Mouse (Mus musculus) liver, embryonic 12.5 days (tissue): ENCODE data around the gene Srgap2. TPM values are rescaled to one million over a fixed set of nuclear protein-coding genes. Genes with fewer than 3 reads are reported as not detected.

Experiments
- ATAC-seq: fragments of 200-750 bp; cut with Nextera tagmentation; 2 replicates; pipeline ENCODE4 v1.8.0; 2017; ENCODE audit warnings: moderate number of reproducible peaks, mild to moderate bottlenecking, moderate library complexity
- H3K27ac ChIP-seq: fragments of 300-500 bp; sonication (generic); 2 replicates; pipeline ENCODE4 v1.5.1; 2016; ENCODE audit warnings: mild to moderate bottlenecking
- H3K27me3 ChIP-seq: fragments of 300-500 bp; sonication (generic); replicated peaks from 2 replicates; pipeline ENCODE4 v1.6.1; 2016; ENCODE audit warnings: mild to moderate bottlenecking, moderate library complexity
- H3K36me3 ChIP-seq: fragments of 300-500 bp; sonication (generic); 2 replicates; pipeline ENCODE4 v1.6.1; 2016; ENCODE audit warnings: mild to moderate bottlenecking, moderate library complexity
- H3K4me1 ChIP-seq: fragments of 300-500 bp; sonication (generic); 2 replicates; pipeline ENCODE4 v1.6.1; 2016
- H3K4me2 ChIP-seq: fragments of 300-500 bp; sonication (generic); 2 replicates; pipeline ENCODE4 v1.6.1; 2016; ENCODE audit warnings: mild to moderate bottlenecking, moderate library complexity
- H3K4me3 ChIP-seq: fragments of 300-500 bp; sonication (generic); 2 replicates; pipeline ENCODE4 v1.5.1; 2016; ENCODE audit warnings: mild to moderate bottlenecking, moderate library complexity
- H3K9ac ChIP-seq: fragments of 300-500 bp; sonication (generic); 2 replicates; pipeline ENCODE4 v1.6.1; 2016; ENCODE audit warnings: mild to moderate bottlenecking, moderate library complexity
- H3K9me3 ChIP-seq: fragments of 300-500 bp; sonication (generic); replicated peaks from 2 replicates; pipeline ENCODE4 v1.6.1; 2016; ENCODE audit warnings: mild to moderate bottlenecking, moderate library complexity
- WGBS: fragments of 180-500 bp; shearing (Covaris S2); methylation state at CpG from one replicate; pipeline ENCODE4 v1.1.7; 2016; ENCODE audit not compliant: insufficient replicate concordance; 5-methylcytosine and 5-hydroxymethylcytosine counted together
- microRNA-seq: library from miRNA; unstranded; fragments of <30 nt; microRNA quantifications from one replicate; pipeline ENCODE4, GENCODE M21; 2017
- polyA plus RNA-seq: library from polyadenylated mRNA; unstranded; fragments of >200 nt; fragmentation: Nextera tagmentation; extraction: Ambion mirVana; gene quantifications from 2 replicates; pipeline ENCODE4 v1.2.1, GENCODE M21; 2016

Gene Srgap2
- polyA plus RNA-seq, 1 experiment from 2014 or later: 5.8 TPM

GRCm38 (mm10) chr1:131238931-131239381 is 288.2 kb downstream of the Srgap2 start:
- Histone ChIP-seq H3K27ac (no peak overlapping the region), H3K4me3 (no peak overlapping the region)

GRCm38 (mm10) chr1:131236077-131236476 is 291.1 kb downstream of the Srgap2 start:
- H3K9ac ChIP-seq: no peak overlapping the region
- no peaks in the 10 kb centered on the region for H3K4me1 ChIP-seq
- no peak overlapping the region for H3K4me3 ChIP-seq
- no peak overlapping the region for H3K4me2 ChIP-seq
- H3K27ac ChIP-seq: no peak overlapping the region
- peaks cover 74% of the 10 kb centered on the region for H3K27me3 ChIP-seq
- ATAC-seq: no peak
- WGBS: 40% methylated on average over 7 of the region's 7 CpGs
- H3K36me3 ChIP-seq: no peaks in the 10 kb centered on the region
- no peaks in the 10 kb centered on the region for H3K9me3 ChIP-seq

More at GRCm38 (mm10) chr1:131238931-131239381, 288.2 kb downstream of the Srgap2 start:
- no peak overlapping the region for H3K4me2 ChIP-seq
- no peaks in the 10 kb centered on the region for H3K9me3 ChIP-seq
- peaks cover 86% of the 10 kb centered on the region for H3K27me3 ChIP-seq
- no peaks in the 10 kb centered on the region for H3K36me3 ChIP-seq
- H3K4me1 ChIP-seq: no peaks in the 10 kb centered on the region
- 54% methylated on average over 8 of the region's 8 CpGs for WGBS
- ATAC-seq: 0 out of 2 replicates have a peak, but pooled peaks have one; percentile 20
- H3K9ac ChIP-seq: no peak overlapping the region

Small RNAs within 50 kb of the gene (microRNA-seq; reads per million reads assigned to microRNA genes)
- not detected for gene Gm24273

Other genes starting within 250 kb of the Srgap2 start
- gene Ikbke, start 247.7 kb downstream of the Srgap2 start, polyA plus RNA-seq: 4.5 and 4.8 TPM in 2 replicates
- gene Fam72a, start 551 bp upstream of the Srgap2 start, polyA plus RNA-seq: 3.4 and 3.7 TPM in 2 replicates
- not detected in 2 replicates for gene Avpr1b, start 71.9 kb upstream of the Srgap2 start, polyA plus RNA-seq
- 12.6 TPM in 2 replicates for gene Ctse, start 111.0 kb upstream of the Srgap2 start, polyA plus RNA-seq
- gene Rab7b, start 161.3 kb upstream of the Srgap2 start, polyA plus RNA-seq: 0.69 and 0.79 TPM in 2 replicates
- gene Slc26a9, start 216.7 kb upstream of the Srgap2 start, polyA plus RNA-seq: not detected in 2 replicates